Mouse (Mus musculus) bone marrow macrophage, adult 2 months (primary cell): ENCODE measurements at regions not wholly inside any gene's neighbourhood (a gene's known extent, or its start where the extent isn't known, plus 50 kb on each side); places are given as distances from the start of the nearest gene placed in this dataset.

ENCODE experiments used
- CTCF ChIP-seq: IDR thresholded peaks from 2 replicates; pipeline ENCODE4 v1.5.1; 2012; ENCODE audit warnings: low read depth, mild to moderate bottlenecking, low read length, moderate library complexity
- POLR2A ChIP-seq: IDR thresholded peaks from 2 replicates; pipeline ENCODE4 v1.6.1; 2012; ENCODE audit warnings: mild to moderate bottlenecking, low read depth, low read length, borderline replicate concordance

DNA sequence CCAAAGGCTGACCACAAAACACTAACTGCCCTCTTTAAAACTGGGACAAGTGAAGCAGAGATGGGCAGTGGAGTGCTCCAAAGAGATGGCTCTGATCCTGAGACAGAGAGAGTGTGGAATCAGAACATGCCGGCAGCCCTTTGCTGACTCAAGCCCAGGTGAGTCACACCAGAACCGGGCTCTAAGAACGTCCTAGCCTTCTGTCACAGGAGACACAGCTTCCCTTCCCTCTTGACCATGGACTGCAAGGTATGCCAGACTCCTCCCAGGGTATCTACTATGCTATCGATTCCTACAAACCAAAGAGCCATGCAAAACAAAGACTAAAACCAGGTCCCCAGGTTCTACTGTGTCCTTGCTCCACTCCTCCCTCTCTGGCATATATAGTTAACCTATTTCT is 98.0 kb downstream of the Dhx15 start:
- TF ChIP-seq CTCF (no peak), POLR2A (no peak)
